Mouse (Mus musculus): Measurements from ENCODE around the gene Prdx2. TPM values are rescaled to one million over a fixed set of nuclear protein-coding genes. Genes with fewer than 3 reads are reported as not detected.

Gene Prdx2
- total RNA-seq (2014; rRNA removed) (720 and 802 TPM in 2 replicates), polyA plus RNA-seq (2015; fragmentation: Nextera tagmentation; extraction: Ambion mirVana) (904 and 934 TPM in 2 replicates)

- ATAC-seq (ENCODE audit: low FRiP score): peak; percentile 83
- WGBS: under 1% methylated on average over 54 of the region's 56 CpGs
Measured at GRCm38 (mm10) chr8:84969241-84970134, at the start of gene Prdx2, which contains the start of the genes Gm49661 and Rnaseh2a. Prdx2 (plus strand) TSS chr8:84969587. Gm49661 (minus strand) TSS chr8:84969433. Rnaseh2a (minus strand) TSS chr8:84969767.

DNA sequence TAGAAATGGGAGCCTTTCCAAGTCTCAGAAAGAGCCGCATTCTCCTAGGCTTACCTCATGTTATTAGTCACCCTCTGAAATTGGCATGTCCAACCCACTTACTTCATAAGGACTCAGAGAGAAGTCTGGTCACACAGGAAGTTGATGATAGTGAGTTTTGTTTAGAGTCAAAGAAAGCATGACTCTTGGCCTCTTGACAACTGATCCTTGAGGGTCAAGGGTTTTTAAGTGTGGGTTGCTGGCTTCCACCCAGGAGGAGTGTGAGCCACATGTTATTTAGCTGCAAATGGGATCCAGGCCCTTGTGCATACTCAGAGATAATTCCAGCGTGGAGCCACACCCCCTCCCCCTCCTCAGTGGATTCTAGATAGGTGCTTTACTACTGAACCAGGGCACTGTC, 47.8 kb upstream of the Prdx2 start:
- Histone ChIP-seq H3K9ac (replicated peaks; ENCODE audit: low read length, poor library complexity, severe bottlenecking) (no peak overlapping the region), H3K27me3 (ENCODE audit: insufficient read depth, low read length) (no peaks in the 10 kb centered on the region), H3K9me3 (ENCODE audit: low read length) (no peaks in the 10 kb centered on the region), H3K27ac (ENCODE audit: low read depth, low read length) (no peak overlapping the region), H3K4me1 (ENCODE audit: insufficient read depth, low read length) (no peaks in the 10 kb centered on the region), H3K36me3 (ENCODE audit: insufficient read depth, low read length) (peaks cover 63% of the 10 kb centered on the region), H3K4me2 (ENCODE audit: low read depth, low read length, poor library complexity, severe bottlenecking) (no peak overlapping the region), H3K4me3 (ENCODE audit: low read depth, low read length) (no peak overlapping the region)
- no peak for ATAC-seq (ENCODE audit: low FRiP score)
- no peak for DNase-seq (ENCODE audit: low spot score)
- 91% methylated on average over 2 of the region's 2 CpGs for WGBS
- TF ChIP-seq CTCF (IDR thresholded peaks at IDR 0.05): no peak

More at GRCm38 (mm10) chr8:84969241-84970134, at the start of gene Prdx2, which contains the start of the genes Gm49661 and Rnaseh2a:
- H3K9ac ChIP-seq (replicated peaks; ENCODE audit: low read length, poor library complexity, severe bottlenecking): peak within 1 kb of the TSS; percentile 77
- peak within 1 kb of the TSS; percentile 74 for H3K4me3 ChIP-seq (ENCODE audit: low read depth, low read length)
- H3K27ac ChIP-seq (ENCODE audit: low read depth, low read length): peak within 1 kb of the TSS; percentile 91
- peak within 1 kb of the TSS; percentile 86 for H3K4me2 ChIP-seq (ENCODE audit: low read depth, low read length, poor library complexity, severe bottlenecking)
- H3K27me3 ChIP-seq (ENCODE audit: insufficient read depth, low read length): no peaks in the 10 kb centered on the region
- DNase-seq (ENCODE audit: low spot score): peak; percentile 88
- no peaks in the 10 kb centered on the region for H3K9me3 ChIP-seq (ENCODE audit: low read length)
- H3K4me1 ChIP-seq (ENCODE audit: insufficient read depth, low read length): peaks cover 13% of the 10 kb centered on the region; the same call in 1 of the 2 replicates
- peaks cover 20% of the 10 kb centered on the region for H3K36me3 ChIP-seq (ENCODE audit: insufficient read depth, low read length)
- TF ChIP-seq CTCF (IDR thresholded peaks at IDR 0.05): no peak

DNA sequence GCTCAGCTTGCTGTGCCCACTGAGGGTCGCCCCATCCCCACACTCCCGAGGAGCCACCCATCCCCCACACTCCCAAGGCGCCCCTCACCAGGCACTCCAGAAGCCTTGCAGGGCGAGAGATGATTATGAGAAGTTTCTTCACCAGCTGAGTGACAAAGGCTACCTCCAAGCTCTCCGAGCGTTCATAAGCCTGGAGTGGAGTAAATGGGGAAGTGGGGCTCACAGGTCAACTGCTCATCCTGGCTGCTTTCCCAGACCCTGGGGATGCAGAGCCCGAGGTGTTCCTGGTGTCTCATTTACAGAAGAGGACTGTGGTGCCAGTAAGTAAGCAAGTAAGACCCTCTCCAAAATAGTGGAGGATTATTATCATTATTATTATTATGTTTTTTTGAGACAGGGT, 43.8 kb upstream of the Prdx2 start:
- Histone ChIP-seq H3K9me3 (ENCODE audit: low read length) (no peaks in the 10 kb centered on the region), H3K4me3 (ENCODE audit: low read depth, low read length) (no peak overlapping the region), H3K27me3 (ENCODE audit: insufficient read depth, low read length) (no peaks in the 10 kb centered on the region), H3K4me1 (ENCODE audit: insufficient read depth, low read length) (no peaks in the 10 kb centered on the region), H3K36me3 (ENCODE audit: insufficient read depth, low read length) (peaks cover 49% of the 10 kb centered on the region), H3K27ac (ENCODE audit: low read depth, low read length) (no peak overlapping the region), H3K4me2 (ENCODE audit: low read depth, low read length, poor library complexity, severe bottlenecking) (no peak overlapping the region), H3K9ac (replicated peaks; ENCODE audit: low read length, poor library complexity, severe bottlenecking) (no peak overlapping the region)
- 78% methylated on average over 7 of the region's 7 CpGs for WGBS
- ATAC-seq (ENCODE audit: low FRiP score): no peak
- TF ChIP-seq CTCF (IDR thresholded peaks at IDR 0.05): no peak
- DNase-seq (ENCODE audit: low spot score): no peak

DNA sequence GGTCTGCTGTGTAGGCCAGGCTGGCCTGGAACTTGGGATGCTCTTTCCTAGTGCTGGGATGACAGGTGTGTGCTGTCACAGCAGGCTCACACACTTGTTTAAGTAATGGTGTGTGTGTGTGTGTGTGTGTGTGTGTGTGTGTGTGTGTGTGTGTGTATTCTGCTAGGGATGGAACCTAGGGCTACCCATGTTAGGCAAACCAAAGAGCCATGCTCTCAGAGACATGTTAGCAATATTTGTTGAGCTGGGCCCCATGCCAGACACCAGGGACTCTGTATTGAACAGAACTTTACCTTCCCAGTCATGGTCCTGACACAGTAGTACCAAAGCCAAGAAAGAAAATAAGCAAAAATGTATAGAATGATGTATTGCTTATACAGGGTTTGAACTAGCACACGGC, 41.9 kb upstream of the Prdx2 start:
- WGBS: 94% methylated on average over 1 of the region's 1 CpGs
- Histone ChIP-seq H3K27me3 (ENCODE audit: insufficient read depth, low read length) (no peaks in the 10 kb centered on the region), H3K9ac (replicated peaks; ENCODE audit: low read length, poor library complexity, severe bottlenecking) (no peak overlapping the region), H3K4me3 (ENCODE audit: low read depth, low read length) (no peak overlapping the region), H3K4me2 (ENCODE audit: low read depth, low read length, poor library complexity, severe bottlenecking) (no peak overlapping the region), H3K36me3 (ENCODE audit: insufficient read depth, low read length) (peaks cover 36% of the 10 kb centered on the region), H3K9me3 (ENCODE audit: low read length) (no peaks in the 10 kb centered on the region), H3K4me1 (ENCODE audit: insufficient read depth, low read length) (no peaks in the 10 kb centered on the region), H3K27ac (ENCODE audit: low read depth, low read length) (no peak overlapping the region)
- DNase-seq (ENCODE audit: low spot score) (no peak), ATAC-seq (ENCODE audit: low FRiP score) (no peak)
- no peak for TF ChIP-seq CTCF (IDR thresholded peaks at IDR 0.05)

DNA sequence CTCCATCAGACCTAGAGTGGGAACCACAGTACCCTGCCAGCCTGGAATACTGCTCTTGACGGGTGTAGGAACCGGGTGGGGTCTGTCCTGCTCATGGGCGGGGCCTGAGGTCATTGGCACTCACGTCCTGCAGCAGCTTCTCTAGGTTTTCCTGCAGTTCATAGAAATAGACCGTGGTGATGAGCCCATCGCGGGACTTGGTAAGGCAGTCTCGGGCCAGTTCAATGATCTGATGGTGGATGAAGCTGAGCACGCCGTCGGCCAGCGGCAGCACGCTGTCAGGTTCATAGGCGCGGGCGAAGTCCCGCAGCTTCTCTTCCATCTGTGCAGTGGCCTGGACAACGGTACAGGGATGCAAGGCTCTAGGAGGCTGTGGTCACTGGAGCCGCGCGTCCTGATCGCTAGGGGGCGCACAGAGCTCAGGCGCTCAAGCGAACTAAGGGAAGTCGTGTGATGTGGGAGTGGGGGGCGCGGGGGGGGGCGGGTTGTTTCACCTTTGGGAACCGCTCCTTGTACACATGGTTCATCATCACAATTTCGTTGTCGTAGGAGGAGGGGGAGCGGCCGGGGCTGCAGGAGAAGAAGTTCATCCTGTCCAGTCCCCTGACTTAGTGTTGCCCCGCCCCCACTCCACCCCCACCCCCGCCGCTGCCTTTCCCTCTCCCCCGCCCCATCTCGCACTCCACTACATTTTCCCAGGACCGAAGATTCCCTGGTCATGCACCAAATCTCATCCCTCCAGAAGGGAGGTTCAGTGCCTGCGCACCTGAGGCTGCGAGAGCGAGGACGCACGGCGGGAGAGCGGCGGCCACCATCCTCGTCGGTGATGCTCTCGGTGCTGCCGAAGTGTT, 40.7 kb upstream of the Prdx2 start:
- Histone ChIP-seq H3K36me3 (ENCODE audit: insufficient read depth, low read length) (peaks cover 34% of the 10 kb centered on the region), H3K9ac (replicated peaks; ENCODE audit: low read length, poor library complexity, severe bottlenecking) (no peak overlapping the region), H3K27me3 (ENCODE audit: insufficient read depth, low read length) (no peaks in the 10 kb centered on the region), H3K9me3 (ENCODE audit: low read length) (no peaks in the 10 kb centered on the region), H3K4me2 (ENCODE audit: low read depth, low read length, poor library complexity, severe bottlenecking) (peak overlapping the region; percentile 37), H3K4me3 (ENCODE audit: low read depth, low read length) (0 out of 2 replicates have a peak overlapping the region, but pooled peaks have one; percentile 8), H3K27ac (ENCODE audit: low read depth, low read length) (no peak overlapping the region), H3K4me1 (ENCODE audit: insufficient read depth, low read length) (no peaks in the 10 kb centered on the region)
- 3% methylated on average over 46 of the region's 52 CpGs for WGBS
- peak; percentile 76 for TF ChIP-seq CTCF (IDR thresholded peaks at IDR 0.05)
- DNase-seq (ENCODE audit: low spot score) (peak; percentile 80), ATAC-seq (ENCODE audit: low FRiP score) (peak; percentile 72)

Measured in midbrain, postnatal 0 days (tissue).